Mouse (Mus musculus): ENCODE results near the gene Calm4. TPM values are rescaled to one million over a fixed set of nuclear protein-coding genes. Genes with fewer than 3 reads are reported as not detected.

The Calm4 gene
- total RNA-seq, 2 experiments from 2014 or later: not detected

GRCm38 (mm10) chr13:3865648-3866354 is 28.2 kb downstream of the Calm4 start:
- no peak for TF ChIP-seq CTCF (IDR thresholded peaks at IDR 0.05)
- no peak for DNase-seq
- Histone ChIP-seq H3K4me3 (no peak overlapping the region), H3K27ac (no peak overlapping the region)
- intact Hi-C loops (cut with DNase I): no loop called here

- intact Hi-C loops (cut with DNase I): no loop called here
- DNase-seq: no peak
- TF ChIP-seq CTCF (IDR thresholded peaks at IDR 0.05): no peak
- no peak overlapping the region for H3K4me3 ChIP-seq
- H3K27ac ChIP-seq: no peak overlapping the region
Measured at GRCm38 (mm10) chr13:3866355-3867052, 28.9 kb downstream of the Calm4 start.

DNA sequence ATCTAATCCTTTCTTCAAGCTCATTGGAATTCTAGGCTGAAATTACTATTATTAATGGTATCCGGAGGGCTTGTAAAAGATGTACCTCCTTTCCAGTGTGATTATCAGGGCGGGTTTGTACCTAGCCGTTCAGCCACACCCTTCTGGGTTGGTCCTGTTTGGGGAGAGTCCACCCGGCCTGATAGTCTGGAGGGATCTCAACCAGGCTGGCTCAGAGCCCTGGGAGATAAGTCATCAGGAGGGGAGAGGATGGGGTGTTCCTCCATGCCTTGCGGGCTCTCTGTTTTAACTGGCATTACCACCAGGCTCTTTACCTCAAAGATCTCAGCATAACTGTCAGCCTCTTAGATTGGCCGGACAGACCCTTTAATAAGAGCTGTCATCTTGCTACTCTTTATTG is 29.6 kb downstream of the Calm4 start:
- no peak overlapping the region for H3K27ac ChIP-seq
- intact Hi-C loops (cut with DNase I): no loop called here
- no peak overlapping the region for H3K4me3 ChIP-seq
- TF ChIP-seq CTCF (IDR thresholded peaks at IDR 0.05): no peak
- DNase-seq: no peak

- TF ChIP-seq CTCF (IDR thresholded peaks at IDR 0.05): no peak
- no peak for DNase-seq
- Histone ChIP-seq H3K4me3 (no peak overlapping the region), H3K27ac (no peak overlapping the region)
- intact Hi-C loops (cut with DNase I): no loop called here
Measured at GRCm38 (mm10) chr13:3869901-3870300, 32.3 kb downstream of the Calm4 start.

DNA sequence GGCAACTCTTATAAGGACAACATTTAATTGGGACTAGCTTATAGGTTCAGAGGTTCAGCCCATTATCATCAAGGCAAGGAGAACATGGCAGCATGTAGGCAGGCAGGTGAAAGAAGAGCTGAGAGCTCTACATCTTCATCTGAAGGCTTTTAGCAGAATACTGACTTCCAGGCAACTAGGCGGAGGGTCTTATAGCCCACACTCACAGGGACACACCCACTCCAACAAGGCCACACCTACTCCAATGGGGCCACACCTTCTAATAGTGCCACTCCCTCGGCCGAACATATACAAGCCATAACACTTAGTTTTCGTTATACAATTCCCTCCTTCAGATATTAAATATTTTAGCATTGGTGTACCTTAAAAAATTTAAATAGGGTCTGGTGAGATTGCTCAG is 35.3 kb downstream of the Calm4 start:
- no peak overlapping the region for H3K4me3 ChIP-seq
- no peak for DNase-seq
- H3K27ac ChIP-seq: no peak overlapping the region
- TF ChIP-seq CTCF (IDR thresholded peaks at IDR 0.05): no peak
- intact Hi-C loops (cut with DNase I): no loop called here

GRCm38 (mm10) chr13:3876448-3876847 is 38.9 kb downstream of the Calm4 start:
- Histone ChIP-seq H3K4me3 (no peak overlapping the region), H3K27ac (no peak overlapping the region)
- no peak for DNase-seq
- intact Hi-C loops (cut with DNase I): no loop called here
- no peak for TF ChIP-seq CTCF (IDR thresholded peaks at IDR 0.05)

GRCm38 (mm10) chr13:3877185-3877584 is 39.6 kb downstream of the Calm4 start:
- intact Hi-C loops (cut with DNase I): no loop called here
- DNase-seq: no peak
- Histone ChIP-seq H3K27ac (no peak overlapping the region), H3K4me3 (no peak overlapping the region)
- TF ChIP-seq CTCF (IDR thresholded peaks at IDR 0.05): no peak

DNA sequence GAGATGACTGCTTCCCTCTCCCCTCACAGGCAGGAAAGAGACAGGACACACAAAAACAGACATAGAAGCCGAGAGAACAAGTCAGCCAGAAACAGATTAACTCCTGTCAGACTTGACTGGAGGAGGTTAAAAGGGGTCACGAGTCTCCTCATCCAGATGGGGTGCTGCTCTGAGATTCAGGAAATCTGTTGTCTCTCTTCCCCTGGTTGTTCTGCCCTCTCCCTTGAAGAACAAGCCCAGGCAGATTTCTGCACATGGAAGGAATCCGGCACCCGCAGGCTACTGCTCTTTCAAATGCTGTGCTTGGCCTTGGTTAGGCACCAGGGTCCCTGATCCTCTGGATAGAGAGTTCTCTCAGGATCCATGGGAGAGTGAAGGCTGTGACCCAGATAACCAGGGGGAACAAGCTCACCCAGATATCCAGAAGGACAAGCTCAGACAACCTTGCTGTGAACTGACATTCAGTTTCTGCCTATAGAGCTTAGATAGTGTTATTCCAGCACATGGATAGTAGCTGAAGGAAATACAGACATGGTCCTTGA is 40.2 kb downstream of the Calm4 start:
- no peak for TF ChIP-seq CTCF (IDR thresholded peaks at IDR 0.05)
- Histone ChIP-seq H3K4me3 (no peak overlapping the region), H3K27ac (no peak overlapping the region)
- intact Hi-C loops (cut with DNase I): no loop called here
- no peak for DNase-seq

DNA sequence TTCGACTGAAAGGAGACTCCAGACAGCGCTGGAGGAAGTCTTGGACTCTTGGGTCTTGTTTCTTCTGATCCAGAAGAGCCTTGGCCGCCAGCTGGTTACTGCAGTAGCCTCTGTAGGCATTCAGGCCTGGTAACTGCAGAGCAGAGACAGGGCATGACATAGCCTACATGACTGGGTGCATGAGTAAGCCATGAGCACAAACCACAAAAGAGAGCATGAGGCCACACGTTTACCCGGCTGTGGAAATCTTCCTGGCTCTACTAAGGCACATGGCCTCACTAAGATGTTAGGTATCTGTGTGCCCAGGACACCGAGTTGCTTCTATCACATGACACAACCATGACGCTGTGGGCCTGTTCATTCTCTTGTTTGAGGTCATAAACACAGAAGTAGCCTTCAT is 49.1 kb downstream of the Calm4 start:
- no peak for DNase-seq
- no peak overlapping the region for H3K27ac ChIP-seq
- intact Hi-C loops (cut with DNase I): no loop called here
- H3K4me3 ChIP-seq: no peak overlapping the region
- TF ChIP-seq CTCF (IDR thresholded peaks at IDR 0.05): no peak

Other genes starting within 250 kb of the Calm4 start
- 10 to 100 TPM in 1 of 2 experiments, 1 to 10 TPM in 1; 7.8 to 10.7 TPM for gene Fam208b, start 226.6 kb upstream of the Calm4 start, total RNA-seq (2021)
- gene Asb13, start 203.7 kb upstream of the Calm4 start, total RNA-seq (2021): 10 to 100 TPM; 11.6 to 12.2 TPM
- gene Calml3, start 33.4 kb upstream of the Calm4 start, total RNA-seq (2021): not detected
- gene Calm5, start 16.4 kb downstream of the Calm4 start, total RNA-seq (2021): not detected
- 10 to 100 TPM; 41.2 to 54.4 TPM for gene Net1, start 80.5 kb downstream of the Calm4 start, total RNA-seq (2021)
- not detected for gene Tubal3, start 80.5 kb downstream of the Calm4 start, total RNA-seq (2021)
- not detected for gene Ucn3, start 107.6 kb downstream of the Calm4 start, total RNA-seq (2021)
- 1 to 10 TPM; 1.3 to 2.1 TPM for gene Akr1c14, start 211.3 kb downstream of the Calm4 start, total RNA-seq (2021)

All from gastrocnemius, adult 2 months (tissue).